Mouse (Mus musculus): ENCODE results near the gene Ranbp17. TPM values are rescaled to one million over a fixed set of nuclear protein-coding genes. Genes with fewer than 3 reads are reported as not detected.

The Ranbp17 gene
- polyA plus RNA-seq, 1 experiment from 2014 or later, result 6.8 TPM

- Histone ChIP-seq H3K9me3 (replicated peaks) (no peaks in the 10 kb centered on the region), H3K4me3 (no peak overlapping the region), H3K27me3 (replicated peaks) (no peaks in the 10 kb centered on the region), H3K4me1 (replicated peaks) (no peaks in the 10 kb centered on the region), H3K9ac (no peak overlapping the region), H3K36me3 (no peaks in the 10 kb centered on the region), H3K27ac (ENCODE audit: poor library complexity, severe bottlenecking) (no peak overlapping the region), H3K4me2 (no peak overlapping the region)
- WGBS, result 80% methylated on average over 3 of the region's 3 CpGs
- no peak for ATAC-seq (ENCODE audit: insufficient number of reproducible peaks, low FRiP score)
Observed at GRCm38 (mm10) chr11:33234134-33234533, 279.4 kb downstream of the Ranbp17 start.

- H3K4me1 ChIP-seq (replicated peaks), result no peaks in the 10 kb centered on the region
- no peak overlapping the region for H3K27ac ChIP-seq (ENCODE audit: poor library complexity, severe bottlenecking)
- ATAC-seq (ENCODE audit: insufficient number of reproducible peaks, low FRiP score), result no peak
- no peaks in the 10 kb centered on the region for H3K36me3 ChIP-seq
- no peak overlapping the region for H3K4me2 ChIP-seq
- no peak overlapping the region for H3K9ac ChIP-seq
- WGBS, result 64% methylated on average over 5 of the region's 5 CpGs
- H3K27me3 ChIP-seq (replicated peaks), result no peaks in the 10 kb centered on the region
- no peaks in the 10 kb centered on the region for H3K9me3 ChIP-seq (replicated peaks)
- no peak overlapping the region for H3K4me3 ChIP-seq
Observed at GRCm38 (mm10) chr11:33232056-33232455, 281.5 kb downstream of the Ranbp17 start.

GRCm38 (mm10) chr11:33228186-33228585, 285.4 kb downstream of the Ranbp17 start:
- 80% methylated on average over 2 of the region's 2 CpGs for WGBS
- ATAC-seq (ENCODE audit: insufficient number of reproducible peaks, low FRiP score), result no peak
- Histone ChIP-seq H3K4me3 (no peak overlapping the region), H3K4me2 (no peak overlapping the region), H3K9me3 (replicated peaks) (no peaks in the 10 kb centered on the region), H3K4me1 (replicated peaks) (0 out of 2 replicates have a peak, but pooled peaks cover 4% of the 10 kb centered on the region), H3K36me3 (no peaks in the 10 kb centered on the region), H3K27ac (ENCODE audit: poor library complexity, severe bottlenecking) (no peak overlapping the region), H3K9ac (no peak overlapping the region), H3K27me3 (replicated peaks) (no peaks in the 10 kb centered on the region)

- Histone ChIP-seq H3K27ac (ENCODE audit: poor library complexity, severe bottlenecking) (no peak overlapping the region), H3K4me3 (no peak overlapping the region), H3K36me3 (no peaks in the 10 kb centered on the region), H3K4me2 (no peak overlapping the region), H3K9ac (no peak overlapping the region), H3K9me3 (replicated peaks) (no peaks in the 10 kb centered on the region), H3K27me3 (replicated peaks) (no peaks in the 10 kb centered on the region), H3K4me1 (replicated peaks) (0 out of 2 replicates have a peak, but pooled peaks cover 9% of the 10 kb centered on the region)
- ATAC-seq (ENCODE audit: insufficient number of reproducible peaks, low FRiP score), result no peak
- 85% methylated on average over 8 of the region's 8 CpGs for WGBS
Observed at GRCm38 (mm10) chr11:33226516-33226915, 287.0 kb downstream of the Ranbp17 start.

- 0 out of 2 replicates have a peak, but pooled peaks have one; percentile 29 for ATAC-seq (ENCODE audit: insufficient number of reproducible peaks, low FRiP score)
- no peak overlapping the region for H3K4me2 ChIP-seq
- no peak overlapping the region for H3K27ac ChIP-seq (ENCODE audit: poor library complexity, severe bottlenecking)
- H3K4me3 ChIP-seq, result no peak overlapping the region
- peaks cover 19% of the 10 kb centered on the region for H3K4me1 ChIP-seq (replicated peaks)
- no peaks in the 10 kb centered on the region for H3K9me3 ChIP-seq (replicated peaks)
- H3K27me3 ChIP-seq (replicated peaks), result no peaks in the 10 kb centered on the region
- no peak overlapping the region for H3K9ac ChIP-seq
- WGBS, result 65% methylated on average over 11 of the region's 11 CpGs
- no peaks in the 10 kb centered on the region for H3K36me3 ChIP-seq
Observed at GRCm38 (mm10) chr11:33221566-33222365, 291.8 kb downstream of the Ranbp17 start.

GRCm38 (mm10) chr11:33220763-33221162, 292.8 kb downstream of the Ranbp17 start:
- no peak overlapping the region for H3K9ac ChIP-seq
- no peak for ATAC-seq (ENCODE audit: insufficient number of reproducible peaks, low FRiP score)

GRCm38 (mm10) chr11:33217384-33218079, 296.0 kb downstream of the Ranbp17 start:
- no peak overlapping the region for H3K9ac ChIP-seq
- 47% methylated on average over 8 of the region's 8 CpGs for WGBS
- H3K4me2 ChIP-seq, result no peak overlapping the region
- peak; percentile 25; the same call in 1 of the 2 replicates for ATAC-seq (ENCODE audit: insufficient number of reproducible peaks, low FRiP score)
- no peaks in the 10 kb centered on the region for H3K36me3 ChIP-seq
- peaks cover 16% of the 10 kb centered on the region for H3K4me1 ChIP-seq (replicated peaks)
- 0 out of 2 replicates have a peak, but pooled peaks cover 2% of the 10 kb centered on the region for H3K27me3 ChIP-seq (replicated peaks)
- H3K27ac ChIP-seq (ENCODE audit: poor library complexity, severe bottlenecking), result no peak overlapping the region
- H3K4me3 ChIP-seq, result no peak overlapping the region
- no peaks in the 10 kb centered on the region for H3K9me3 ChIP-seq (replicated peaks)

More at GRCm38 (mm10) chr11:33220763-33221162, 292.8 kb downstream of the Ranbp17 start:
- Histone ChIP-seq H3K27ac (ENCODE audit: poor library complexity, severe bottlenecking) (no peak overlapping the region), H3K4me2 (no peak overlapping the region), H3K4me3 (no peak overlapping the region), H3K4me1 (replicated peaks) (peaks cover 19% of the 10 kb centered on the region), H3K9me3 (replicated peaks) (no peaks in the 10 kb centered on the region), H3K27me3 (replicated peaks) (no peaks in the 10 kb centered on the region), H3K36me3 (no peaks in the 10 kb centered on the region)
- 64% methylated on average over 7 of the region's 7 CpGs for WGBS

- peaks cover 73% of the 10 kb centered on the region for H3K27me3 ChIP-seq (replicated peaks)
- no peaks in the 10 kb centered on the region for H3K36me3 ChIP-seq
- no peaks in the 10 kb centered on the region for H3K9me3 ChIP-seq (replicated peaks)
- H3K4me1 ChIP-seq (replicated peaks), result peaks cover 10% of the 10 kb centered on the region
- H3K9ac ChIP-seq, result no peak overlapping the region
- WGBS, result 61% methylated on average over 2 of the region's 2 CpGs
- no peak overlapping the region for H3K4me3 ChIP-seq
- ATAC-seq (ENCODE audit: insufficient number of reproducible peaks, low FRiP score), result no peak
- no peak overlapping the region for H3K4me2 ChIP-seq
- no peak overlapping the region for H3K27ac ChIP-seq (ENCODE audit: poor library complexity, severe bottlenecking)
Observed at GRCm38 (mm10) chr11:33207411-33207810, 306.1 kb downstream of the Ranbp17 start.

- ATAC-seq (ENCODE audit: insufficient number of reproducible peaks, low FRiP score), result no peak
- Histone ChIP-seq H3K4me3 (no peak overlapping the region), H3K27ac (ENCODE audit: poor library complexity, severe bottlenecking) (no peak overlapping the region), H3K9me3 (replicated peaks) (no peaks in the 10 kb centered on the region), H3K9ac (no peak overlapping the region), H3K4me1 (replicated peaks) (peaks cover 27% of the 10 kb centered on the region), H3K36me3 (no peaks in the 10 kb centered on the region), H3K27me3 (replicated peaks) (peaks cover 89% of the 10 kb centered on the region), H3K4me2 (no peak overlapping the region)
- WGBS, result 23% methylated on average over 3 of the region's 3 CpGs
Observed at GRCm38 (mm10) chr11:33204966-33205365, 308.6 kb downstream of the Ranbp17 start.

GRCm38 (mm10) chr11:33204329-33204705, 309.2 kb downstream of the Ranbp17 start:
- WGBS, result 2% methylated on average over 18 of the region's 18 CpGs
- Histone ChIP-seq H3K36me3 (no peaks in the 10 kb centered on the region), H3K9me3 (replicated peaks) (no peaks in the 10 kb centered on the region), H3K4me1 (replicated peaks) (peaks cover 27% of the 10 kb centered on the region), H3K27me3 (replicated peaks) (peaks cover 88% of the 10 kb centered on the region), H3K4me3 (0 out of 2 replicates have a peak overlapping the region, but pooled peaks have one; percentile 27), H3K27ac (ENCODE audit: poor library complexity, severe bottlenecking) (no peak overlapping the region), H3K4me2 (peak overlapping the region; percentile 62; the same call in 1 of the 2 replicates), H3K9ac (no peak overlapping the region)
- no peak for ATAC-seq (ENCODE audit: insufficient number of reproducible peaks, low FRiP score)

Measured in heart, embryonic 12.5 days (tissue).